Mouse (Mus musculus) forebrain, postnatal 0 days (tissue): ENCODE results near the gene Dcps. TPM values are rescaled to one million over a fixed set of nuclear protein-coding genes. Genes with fewer than 3 reads are reported as not detected.
A peak's percentile ranks its signal among the peaks of the same experiment; 100 is the strongest.

ENCODE experiments used
- ATAC-seq: fragments of 200-750 bp; cut with Nextera tagmentation; 2 replicates; pipeline ENCODE4 v1.8.0; 2017; ENCODE audit warnings: mild to moderate bottlenecking, moderate library complexity
- DNase-seq: peaks from one replicate; pipeline ENCODE4 v3.0.0-alpha.2; 2015
- H3K27ac ChIP-seq: fragments of 300-500 bp; sonication (generic); 2 replicates; pipeline ENCODE4 v1.5.1; 2014; ENCODE audit warnings: low read depth, mild to moderate bottlenecking, antibody characterized with exemption, low read length, moderate library complexity, mixed read lengths
- H3K27me3 ChIP-seq: fragments of 300-500 bp; sonication (generic); 2 replicates; pipeline ENCODE4 v1.6.1; 2014; ENCODE audit warnings: mild to moderate bottlenecking, low read length, mixed read lengths; ENCODE audit not compliant: insufficient read depth
- H3K36me3 ChIP-seq: fragments of 300-500 bp; sonication (generic); 2 replicates; pipeline ENCODE4 v1.6.1; 2014; ENCODE audit warnings: mild to moderate bottlenecking, moderate library complexity; ENCODE audit not compliant: insufficient read depth
- H3K4me1 ChIP-seq: fragments of 300-500 bp; sonication (generic); 2 replicates; pipeline ENCODE4 v1.6.1; 2014; ENCODE audit warnings: antibody characterized with exemption; ENCODE audit not compliant: insufficient read depth
- H3K4me2 ChIP-seq: fragments of 300-500 bp; sonication (generic); 2 replicates; pipeline ENCODE4 v1.6.1; 2014; ENCODE audit warnings: low read depth, mild to moderate bottlenecking, moderate library complexity
- H3K4me3 ChIP-seq: fragments of 300-500 bp; sonication (generic); 2 replicates; pipeline ENCODE4 v1.5.1; 2014; ENCODE audit warnings: low read depth, low read length, mixed read lengths
- H3K9ac ChIP-seq: fragments of 300-500 bp; sonication (generic); 2 replicates; pipeline ENCODE4 v1.6.1; 2014; ENCODE audit warnings: mild to moderate bottlenecking
- H3K9me3 ChIP-seq: fragments of 300-500 bp; sonication (generic); 2 replicates; pipeline ENCODE4 v1.6.1; 2016; ENCODE audit warnings: low read length
- CTCF ChIP-seq: sonication (generic); IDR thresholded peaks from 2 replicates; pipeline ENCODE4 v1.5.1; 2016; ENCODE audit warnings: antibody characterized with exemption, control low read depth, low read depth
- WGBS: fragments of 180-500 bp; shearing (Covaris S2); extraction: QIAGEN DNeasy Blood & Tissue Kit; methylation state at CpG from one replicate; pipeline ENCODE4 v1.1.7; 2014; 5-methylcytosine and 5-hydroxymethylcytosine counted together
- polyA plus RNA-seq: library from polyadenylated mRNA; unstranded; fragments of >200 nt; fragmentation: Nextera tagmentation; extraction: Ambion mirVana; gene quantifications from 2 replicates; pipeline ENCODE4 v1.2.1, GENCODE M21; 2015
- total RNA-seq: library from RNA; depleted of rRNA; stranded (reverse); fragments of >200 nt; gene quantifications from 2 replicates; pipeline ENCODE4 v1.2.3, GENCODE M21; 2014; rRNA removed

The Dcps gene
- 48.5 and 61.6 TPM in 2 replicates for total RNA-seq
- 63.5 and 63.6 TPM in 2 replicates for polyA plus RNA-seq

- DNase-seq (peak; percentile 97), ATAC-seq (peak; percentile 98)
- Histone ChIP-seq H3K27ac (peak within 1 kb of the TSS; percentile 89), H3K27me3 (no peaks in the 10 kb centered on the region), H3K4me2 (peak within 1 kb of the TSS; percentile 81), H3K4me3 (peak within 1 kb of the TSS; percentile 51), H3K4me1 (no peaks in the 10 kb centered on the region), H3K9me3 (no peaks in the 10 kb centered on the region), H3K36me3 (peaks cover 6% of the 10 kb centered on the region), H3K9ac (peak within 1 kb of the TSS; percentile 62)
- WGBS: under 1% methylated on average over 38 of the region's 38 CpGs
- peak; percentile 64 for TF ChIP-seq CTCF
Measured at GRCm38 (mm10) chr9:35175251-35176123, at the start of gene Dcps. Dcps (minus strand) TSS chr9:35176061.

GRCm38 (mm10) chr9:35223466-35223865, 47.6 kb upstream of the Dcps start:
- ATAC-seq (no peak), DNase-seq (no peak)
- peaks cover 40% of the 10 kb centered on the region for H3K36me3 ChIP-seq
- no peaks in the 10 kb centered on the region for H3K27me3 ChIP-seq
- WGBS: 95% methylated on average over 3 of the region's 3 CpGs
- TF ChIP-seq CTCF: no peak
- no peak overlapping the region for H3K9ac ChIP-seq
- H3K4me2 ChIP-seq: no peak overlapping the region
- no peak overlapping the region for H3K27ac ChIP-seq
- no peaks in the 10 kb centered on the region for H3K4me1 ChIP-seq
- H3K9me3 ChIP-seq: no peaks in the 10 kb centered on the region
- no peak overlapping the region for H3K4me3 ChIP-seq

- no peak for TF ChIP-seq CTCF
- Histone ChIP-seq H3K27me3 (no peaks in the 10 kb centered on the region), H3K9ac (no peak overlapping the region), H3K36me3 (peaks cover 68% of the 10 kb centered on the region), H3K27ac (no peak overlapping the region), H3K9me3 (no peaks in the 10 kb centered on the region), H3K4me3 (no peak overlapping the region), H3K4me2 (no peak overlapping the region), H3K4me1 (no peaks in the 10 kb centered on the region)
- WGBS: 63% methylated on average over 1 of the region's 1 CpGs
- ATAC-seq (no peak), DNase-seq (no peak)
Measured at GRCm38 (mm10) chr9:35217963-35218362, 42.1 kb upstream of the Dcps start.

GRCm38 (mm10) chr9:35211573-35212511, 36.0 kb upstream of the Dcps start:
- no peak for ATAC-seq
- Histone ChIP-seq H3K9ac (peak overlapping the region; percentile 80), H3K4me1 (peaks cover 6% of the 10 kb centered on the region; the same call in 1 of the 2 replicates), H3K36me3 (peaks cover 42% of the 10 kb centered on the region), H3K4me2 (peak overlapping the region; percentile 72), H3K4me3 (peak overlapping the region; percentile 77), H3K27ac (peak overlapping the region; percentile 68; the same call in 1 of the 2 replicates), H3K9me3 (no peaks in the 10 kb centered on the region), H3K27me3 (no peaks in the 10 kb centered on the region)
- DNase-seq: no peak
- no peak for TF ChIP-seq CTCF
- WGBS: 35% methylated on average over 26 of the region's 26 CpGs

GRCm38 (mm10) chr9:35210542-35211474, 34.9 kb upstream of the Dcps start, which contains the start of gene Foxred1:
Foxred1 (minus strand) TSS chr9:35211055.
- no peak for TF ChIP-seq CTCF
- no peaks in the 10 kb centered on the region for H3K27me3 ChIP-seq
- peak; percentile 100 for DNase-seq
- peaks cover 46% of the 10 kb centered on the region for H3K36me3 ChIP-seq
- peak within 1 kb of the TSS; percentile 80 for H3K9ac ChIP-seq
- peak within 1 kb of the TSS; percentile 92 for H3K27ac ChIP-seq
- peak within 1 kb of the TSS; percentile 77 for H3K4me3 ChIP-seq
- ATAC-seq: peak; percentile 100
- no peaks in the 10 kb centered on the region for H3K9me3 ChIP-seq
- WGBS: under 1% methylated on average over 72 of the region's 72 CpGs
- H3K4me1 ChIP-seq: peaks cover 6% of the 10 kb centered on the region; the same call in 1 of the 2 replicates
- H3K4me2 ChIP-seq: peak within 1 kb of the TSS; percentile 76

- WGBS: 99% methylated on average over 2 of the region's 2 CpGs
Measured at GRCm38 (mm10) chr9:35204421-35204820, 28.6 kb upstream of the Dcps start.

More at GRCm38 (mm10) chr9:35204421-35204820, 28.6 kb upstream of the Dcps start:
- Histone ChIP-seq H3K4me3 (no peak overlapping the region), H3K9ac (no peak overlapping the region), H3K36me3 (peaks cover 36% of the 10 kb centered on the region), H3K4me2 (no peak overlapping the region), H3K9me3 (no peaks in the 10 kb centered on the region), H3K27me3 (no peaks in the 10 kb centered on the region), H3K4me1 (peaks cover 9% of the 10 kb centered on the region), H3K27ac (no peak overlapping the region)
- DNase-seq (no peak), ATAC-seq (no peak)
- TF ChIP-seq CTCF: no peak
